Mouse (Mus musculus): ENCODE data around the gene Galnt2. TPM values are rescaled to one million over a fixed set of nuclear protein-coding genes. Genes with fewer than 3 reads are reported as not detected.

Galnt2 gene
- polyA plus RNA-seq, 1 experiment from 2014 or later: 55.8 TPM

DNA sequence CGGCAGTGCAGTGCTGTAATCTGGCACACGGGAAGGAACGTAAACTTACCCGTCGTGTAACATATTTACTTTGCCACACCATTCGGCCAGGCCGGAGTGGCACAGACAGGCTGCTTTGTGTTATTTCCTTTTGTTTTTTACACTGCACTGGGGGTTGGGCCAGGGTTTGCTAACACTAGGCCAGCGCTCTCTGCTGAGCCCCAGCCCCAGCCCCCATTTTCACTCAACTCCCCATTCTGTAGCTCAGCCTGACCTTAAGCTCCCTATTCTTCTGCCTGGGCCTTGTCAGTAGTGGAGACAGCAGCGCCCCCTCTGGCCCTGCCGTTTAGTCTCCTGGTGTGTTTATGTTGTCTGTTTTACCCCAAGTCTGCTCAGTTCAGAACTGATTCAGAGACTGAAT lies 83.6 kb downstream of the Galnt2 start:
- Histone ChIP-seq H3K27ac (ENCODE audit: low read depth, low read length) (peak overlapping the region; percentile 55), H3K4me3 (ENCODE audit: low read depth, low read length) (no peak overlapping the region), H3K36me3 (ENCODE audit: control insufficient read depth, insufficient read depth, low read length) (no peaks in the 10 kb centered on the region), H3K4me1 (ENCODE audit: control insufficient read depth, insufficient read depth, low read length) (peaks cover 23% of the 10 kb centered on the region), H3K9me3 (ENCODE audit: control insufficient read depth, low read length) (no peaks in the 10 kb centered on the region), H3K4me2 (ENCODE audit: low read depth, low read length) (no peak overlapping the region), H3K9ac (replicated peaks; ENCODE audit: low read depth, low read length) (no peak overlapping the region), H3K27me3 (ENCODE audit: control insufficient read depth, insufficient read depth, low read length) (no peaks in the 10 kb centered on the region)
- ATAC-seq (ENCODE audit: low read depth): peak; percentile 14; the same call in 1 of the 2 replicates
- WGBS: 27% methylated on average over 10 of the region's 10 CpGs

DNA sequence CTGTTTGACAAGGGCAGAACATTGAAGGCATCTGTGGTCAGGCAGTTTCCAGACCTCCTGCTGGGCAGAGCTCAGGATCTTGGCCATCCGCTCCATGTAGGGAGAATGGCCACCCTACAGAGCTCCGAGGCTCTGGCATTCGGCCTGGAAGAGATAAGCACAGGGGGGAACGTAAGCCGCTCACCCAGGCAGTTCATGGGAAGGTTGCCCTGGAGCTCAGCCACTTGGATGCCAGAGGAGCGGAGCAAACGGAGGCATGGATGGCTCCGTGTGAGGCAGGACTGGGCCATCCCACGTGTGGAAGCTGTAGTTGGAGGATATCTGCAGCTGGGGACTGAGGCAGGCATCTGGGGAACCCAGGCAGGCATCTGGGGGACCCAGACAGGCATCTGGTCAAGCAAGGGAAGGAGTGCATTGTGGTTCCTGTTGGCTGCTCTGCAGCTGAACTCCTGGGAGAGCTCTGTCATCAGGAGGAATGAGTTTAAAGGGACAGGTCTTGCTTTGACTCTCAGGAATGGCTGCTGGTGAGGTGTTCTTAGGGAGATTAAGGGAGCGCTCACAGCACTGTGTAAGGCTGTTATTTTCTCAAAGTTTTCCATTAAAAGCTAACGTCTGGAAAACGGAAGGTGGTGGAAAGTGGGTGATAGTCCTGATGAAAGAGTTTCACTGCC lies 85.4 kb downstream of the Galnt2 start:
- Histone ChIP-seq H3K36me3 (ENCODE audit: control insufficient read depth, insufficient read depth, low read length) (no peaks in the 10 kb centered on the region), H3K4me2 (ENCODE audit: low read depth, low read length) (no peak overlapping the region), H3K27ac (ENCODE audit: low read depth, low read length) (no peak overlapping the region), H3K9ac (replicated peaks; ENCODE audit: low read depth, low read length) (no peak overlapping the region), H3K9me3 (ENCODE audit: control insufficient read depth, low read length) (no peaks in the 10 kb centered on the region), H3K27me3 (ENCODE audit: control insufficient read depth, insufficient read depth, low read length) (no peaks in the 10 kb centered on the region), H3K4me1 (ENCODE audit: control insufficient read depth, insufficient read depth, low read length) (peaks cover 35% of the 10 kb centered on the region), H3K4me3 (ENCODE audit: low read depth, low read length) (no peak overlapping the region)
- no peak for ATAC-seq (ENCODE audit: low read depth)
- 57% methylated on average over 12 of the region's 12 CpGs for WGBS

DNA sequence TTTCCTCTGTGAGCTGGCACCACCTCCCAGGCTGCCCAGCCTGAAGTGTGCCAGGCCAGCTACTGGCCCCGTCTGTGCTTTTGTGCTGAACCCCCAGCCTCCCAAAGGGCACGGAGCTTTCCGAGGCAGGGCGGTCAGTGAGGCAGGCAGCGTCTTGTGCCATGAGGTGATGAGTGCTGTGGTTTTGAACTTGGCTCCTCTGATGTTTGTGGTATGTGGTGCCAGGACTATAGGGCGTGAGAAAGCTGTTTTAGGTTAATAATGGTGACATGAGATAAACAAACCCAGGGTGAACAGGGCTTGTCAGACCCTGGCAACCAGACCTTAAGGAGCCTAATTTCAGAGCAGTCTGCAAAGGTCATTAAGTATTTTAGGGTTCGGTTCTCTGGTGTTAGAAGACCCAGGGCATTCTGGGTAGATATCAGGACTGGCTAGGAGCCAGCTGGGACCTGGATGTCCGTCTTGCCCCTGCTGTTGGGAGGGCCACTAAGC lies 86.0 kb downstream of the Galnt2 start:
- Histone ChIP-seq H3K4me2 (ENCODE audit: low read depth, low read length) (no peak overlapping the region), H3K27ac (ENCODE audit: low read depth, low read length) (no peak overlapping the region), H3K27me3 (ENCODE audit: control insufficient read depth, insufficient read depth, low read length) (no peaks in the 10 kb centered on the region), H3K4me3 (ENCODE audit: low read depth, low read length) (no peak overlapping the region), H3K9me3 (ENCODE audit: control insufficient read depth, low read length) (no peaks in the 10 kb centered on the region), H3K4me1 (ENCODE audit: control insufficient read depth, insufficient read depth, low read length) (peaks cover 41% of the 10 kb centered on the region), H3K9ac (replicated peaks; ENCODE audit: low read depth, low read length) (no peak overlapping the region), H3K36me3 (ENCODE audit: control insufficient read depth, insufficient read depth, low read length) (no peaks in the 10 kb centered on the region)
- no peak for ATAC-seq (ENCODE audit: low read depth)
- WGBS: 71% methylated on average over 8 of the region's 8 CpGs

DNA sequence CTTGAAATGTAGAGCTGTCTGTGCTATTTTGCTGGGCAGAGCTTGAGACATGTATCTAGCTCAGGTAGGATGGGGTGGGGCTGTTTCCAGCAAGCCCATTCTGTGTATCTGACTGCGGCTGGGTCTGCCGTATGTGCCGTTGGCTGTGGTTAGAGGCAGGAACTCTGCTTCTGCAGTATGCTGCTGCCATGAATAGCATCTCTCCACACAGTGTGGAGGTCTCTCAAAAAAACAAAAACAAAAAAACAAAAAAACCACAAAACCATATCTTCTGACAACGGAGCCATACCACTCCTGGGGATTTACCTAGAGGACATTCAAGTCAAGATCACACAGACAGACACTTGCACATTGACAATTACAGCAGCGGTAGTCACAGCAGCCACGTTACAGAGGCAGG lies 86.6 kb downstream of the Galnt2 start:
- ATAC-seq (ENCODE audit: low read depth): no peak
- Histone ChIP-seq H3K27me3 (ENCODE audit: control insufficient read depth, insufficient read depth, low read length) (no peaks in the 10 kb centered on the region), H3K4me1 (ENCODE audit: control insufficient read depth, insufficient read depth, low read length) (peaks cover 47% of the 10 kb centered on the region), H3K27ac (ENCODE audit: low read depth, low read length) (no peak overlapping the region), H3K9me3 (ENCODE audit: control insufficient read depth, low read length) (no peaks in the 10 kb centered on the region), H3K9ac (replicated peaks; ENCODE audit: low read depth, low read length) (no peak overlapping the region), H3K4me2 (ENCODE audit: low read depth, low read length) (no peak overlapping the region), H3K4me3 (ENCODE audit: low read depth, low read length) (no peak overlapping the region), H3K36me3 (ENCODE audit: control insufficient read depth, insufficient read depth, low read length) (no peaks in the 10 kb centered on the region)
- 79% methylated on average over 6 of the region's 6 CpGs for WGBS

DNA sequence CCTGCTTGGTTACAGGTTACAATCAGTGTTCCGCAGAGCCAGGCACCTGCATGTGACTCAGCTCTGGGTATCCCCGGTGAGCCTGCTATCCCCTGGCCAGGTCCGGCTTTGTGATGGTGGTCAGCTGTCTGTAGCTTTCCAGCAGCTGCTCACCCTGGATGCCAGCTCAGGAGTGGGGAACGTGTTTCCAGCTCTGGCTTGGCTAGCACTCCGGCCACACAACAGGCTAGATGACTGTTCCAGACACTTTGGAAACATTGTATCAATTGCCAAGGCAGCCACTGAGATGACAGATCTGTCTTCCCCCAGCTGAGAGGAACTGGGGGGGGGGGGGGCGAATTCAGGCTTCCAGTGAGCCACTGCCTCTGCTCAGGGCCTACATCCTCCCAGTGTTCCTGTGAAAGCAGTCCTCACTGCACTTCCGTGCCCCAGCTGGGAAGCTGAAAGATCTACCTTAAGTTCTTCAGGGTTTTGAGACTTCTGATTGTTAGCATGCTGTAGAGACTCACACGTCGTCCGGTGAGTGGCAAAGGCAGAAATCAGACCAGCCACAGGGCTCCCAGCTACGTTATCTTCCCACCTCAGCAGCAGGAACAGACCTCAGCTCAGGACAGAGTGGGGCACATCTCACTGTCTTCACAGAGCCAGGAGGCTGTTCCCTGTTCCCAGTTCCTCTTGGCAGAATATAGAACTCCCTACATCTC lies 87.6 kb downstream of the Galnt2 start:
- WGBS: 74% methylated on average over 11 of the region's 11 CpGs
- Histone ChIP-seq H3K4me3 (ENCODE audit: low read depth, low read length) (no peak overlapping the region), H3K4me1 (ENCODE audit: control insufficient read depth, insufficient read depth, low read length) (peaks cover 48% of the 10 kb centered on the region), H3K36me3 (ENCODE audit: control insufficient read depth, insufficient read depth, low read length) (no peaks in the 10 kb centered on the region), H3K27me3 (ENCODE audit: control insufficient read depth, insufficient read depth, low read length) (no peaks in the 10 kb centered on the region), H3K27ac (ENCODE audit: low read depth, low read length) (no peak overlapping the region), H3K9me3 (ENCODE audit: control insufficient read depth, low read length) (no peaks in the 10 kb centered on the region), H3K9ac (replicated peaks; ENCODE audit: low read depth, low read length) (no peak overlapping the region), H3K4me2 (ENCODE audit: low read depth, low read length) (no peak overlapping the region)
- no peak for ATAC-seq (ENCODE audit: low read depth)

DNA sequence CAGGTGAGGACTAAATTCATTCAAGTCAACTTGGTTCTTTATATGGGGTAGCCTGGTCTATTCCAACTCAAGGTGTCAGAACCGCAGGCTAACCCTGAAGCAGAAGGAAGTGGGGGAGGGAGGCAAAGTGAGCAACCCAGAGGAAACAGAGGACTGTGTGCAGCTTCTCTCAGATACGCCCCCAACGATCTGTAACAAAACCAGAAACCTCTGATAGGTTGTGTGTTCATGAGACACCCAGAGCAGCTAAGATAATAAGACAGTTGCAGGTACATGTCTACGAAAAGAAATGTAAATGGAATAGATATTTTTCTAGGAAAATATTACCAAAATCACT lies 88.1 kb downstream of the Galnt2 start:
- Histone ChIP-seq H3K36me3 (ENCODE audit: control insufficient read depth, insufficient read depth, low read length) (no peaks in the 10 kb centered on the region), H3K9ac (replicated peaks; ENCODE audit: low read depth, low read length) (no peak overlapping the region), H3K9me3 (ENCODE audit: control insufficient read depth, low read length) (no peaks in the 10 kb centered on the region), H3K27ac (ENCODE audit: low read depth, low read length) (no peak overlapping the region), H3K4me2 (ENCODE audit: low read depth, low read length) (no peak overlapping the region), H3K4me1 (ENCODE audit: control insufficient read depth, insufficient read depth, low read length) (peaks cover 47% of the 10 kb centered on the region), H3K27me3 (ENCODE audit: control insufficient read depth, insufficient read depth, low read length) (no peaks in the 10 kb centered on the region), H3K4me3 (ENCODE audit: low read depth, low read length) (no peak overlapping the region)
- ATAC-seq (ENCODE audit: low read depth): no peak
- 97% methylated on average over 4 of the region's 4 CpGs for WGBS

DNA sequence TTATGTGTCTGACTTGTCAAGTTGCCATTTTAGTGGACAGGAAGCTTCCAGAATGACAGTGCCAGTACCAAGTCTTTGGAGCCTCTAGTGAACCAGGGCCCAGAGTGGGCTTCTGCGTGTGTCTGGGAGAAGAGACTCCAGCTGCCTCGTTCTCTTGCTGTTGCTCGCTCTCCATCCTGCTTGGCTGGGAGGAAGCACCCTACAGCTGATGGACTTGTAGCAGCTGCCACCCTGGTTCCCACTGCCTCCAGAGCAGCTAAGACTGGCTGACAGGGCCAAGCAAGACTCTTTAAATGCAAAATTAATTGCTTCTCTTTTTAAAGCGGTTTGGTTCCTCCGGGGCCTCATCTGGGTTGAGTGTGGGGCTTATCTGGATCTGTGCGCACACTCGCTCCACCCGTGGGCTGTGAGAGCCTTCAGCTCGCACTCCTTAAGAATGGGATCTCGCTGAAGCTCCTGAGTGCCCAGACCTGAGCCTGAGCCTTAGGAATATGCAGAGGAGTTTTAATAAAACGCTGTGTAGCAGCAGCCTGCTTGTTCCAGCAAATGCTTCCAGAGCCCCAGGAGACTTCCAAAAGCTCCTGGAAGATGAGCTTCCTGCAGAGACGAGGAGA lies 90.1 kb downstream of the Galnt2 start:
- 34% methylated on average over 12 of the region's 12 CpGs for WGBS
- H3K27me3 ChIP-seq (ENCODE audit: control insufficient read depth, insufficient read depth, low read length): no peaks in the 10 kb centered on the region
- no peak overlapping the region for H3K4me2 ChIP-seq (ENCODE audit: low read depth, low read length)
- peaks cover 33% of the 10 kb centered on the region for H3K4me1 ChIP-seq (ENCODE audit: control insufficient read depth, insufficient read depth, low read length)
- 0 out of 2 replicates have a peak, but pooled peaks cover 3% of the 10 kb centered on the region for H3K36me3 ChIP-seq (ENCODE audit: control insufficient read depth, insufficient read depth, low read length)
- no peaks in the 10 kb centered on the region for H3K9me3 ChIP-seq (ENCODE audit: control insufficient read depth, low read length)
- no peak overlapping the region for H3K4me3 ChIP-seq (ENCODE audit: low read depth, low read length)
- H3K9ac ChIP-seq (replicated peaks; ENCODE audit: low read depth, low read length): no peak overlapping the region
- no peak for ATAC-seq (ENCODE audit: low read depth)
- H3K27ac ChIP-seq (ENCODE audit: low read depth, low read length): peak overlapping the region; percentile 52; the same call in 1 of the 2 replicates

DNA sequence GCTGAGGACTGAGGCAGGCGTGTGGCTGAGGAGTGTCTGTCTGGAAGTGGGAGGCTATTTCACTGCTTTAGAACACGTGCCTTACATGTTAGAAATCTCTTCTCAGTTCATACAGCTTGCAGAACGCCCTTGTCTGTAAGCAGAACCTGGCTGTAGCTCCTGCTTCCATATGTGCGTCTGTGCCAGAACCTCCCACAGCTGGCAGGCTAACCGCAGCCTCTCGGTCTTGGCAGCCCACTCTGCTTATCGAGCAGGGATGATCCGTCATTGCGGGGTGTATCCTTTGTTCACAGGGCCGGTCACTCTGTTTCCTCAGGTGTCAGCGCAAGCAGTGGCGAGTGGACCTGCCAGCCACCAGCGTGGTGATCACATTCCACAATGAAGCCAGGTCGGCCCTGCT lies 92.2 kb downstream of the Galnt2 start:
- H3K9me3 ChIP-seq (ENCODE audit: control insufficient read depth, low read length): no peaks in the 10 kb centered on the region
- H3K36me3 ChIP-seq (ENCODE audit: control insufficient read depth, insufficient read depth, low read length): 0 out of 2 replicates have a peak, but pooled peaks cover 9% of the 10 kb centered on the region
- WGBS: 92% methylated on average over 14 of the region's 14 CpGs
- no peak for ATAC-seq (ENCODE audit: low read depth)
- H3K27ac ChIP-seq (ENCODE audit: low read depth, low read length): no peak overlapping the region
- H3K4me1 ChIP-seq (ENCODE audit: control insufficient read depth, insufficient read depth, low read length): peaks cover 25% of the 10 kb centered on the region
- no peaks in the 10 kb centered on the region for H3K27me3 ChIP-seq (ENCODE audit: control insufficient read depth, insufficient read depth, low read length)
- H3K4me3 ChIP-seq (ENCODE audit: low read depth, low read length): no peak overlapping the region
- H3K4me2 ChIP-seq (ENCODE audit: low read depth, low read length): no peak overlapping the region
- no peak overlapping the region for H3K9ac ChIP-seq (replicated peaks; ENCODE audit: low read depth, low read length)

DNA sequence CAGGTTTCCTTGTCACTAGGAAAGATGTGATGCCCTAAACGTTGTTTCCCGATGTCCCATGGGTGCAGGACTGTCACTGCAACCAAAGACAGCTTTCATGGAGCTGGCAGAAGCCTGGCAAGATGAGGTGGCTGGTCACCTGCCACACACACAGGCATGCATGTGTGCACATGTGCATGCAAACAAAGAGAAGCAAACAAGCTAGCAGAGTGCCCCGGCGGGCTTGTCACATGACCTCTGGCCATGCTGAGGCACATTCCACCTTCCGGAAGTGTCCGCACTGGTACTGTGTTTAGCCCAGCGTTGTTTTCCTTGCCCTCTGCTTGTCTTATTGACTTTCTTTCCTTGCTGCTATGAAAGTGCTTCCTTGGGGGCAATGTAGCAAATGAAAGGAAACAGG lies 97.1 kb downstream of the Galnt2 start:
- H3K27ac ChIP-seq (ENCODE audit: low read depth, low read length): no peak overlapping the region
- H3K4me2 ChIP-seq (ENCODE audit: low read depth, low read length): no peak overlapping the region
- no peak for ATAC-seq (ENCODE audit: low read depth)
- H3K4me1 ChIP-seq (ENCODE audit: control insufficient read depth, insufficient read depth, low read length): no peaks in the 10 kb centered on the region
- no peak overlapping the region for H3K9ac ChIP-seq (replicated peaks; ENCODE audit: low read depth, low read length)
- 0 out of 2 replicates have a peak, but pooled peaks cover 12% of the 10 kb centered on the region for H3K36me3 ChIP-seq (ENCODE audit: control insufficient read depth, insufficient read depth, low read length)
- no peaks in the 10 kb centered on the region for H3K9me3 ChIP-seq (ENCODE audit: control insufficient read depth, low read length)
- H3K27me3 ChIP-seq (ENCODE audit: control insufficient read depth, insufficient read depth, low read length): no peaks in the 10 kb centered on the region
- H3K4me3 ChIP-seq (ENCODE audit: low read depth, low read length): no peak overlapping the region
- 85% methylated on average over 7 of the region's 7 CpGs for WGBS

Data from neural tube, embryonic 14.5 days (tissue).